Mouse (Mus musculus): Measurements from ENCODE around the gene Fxyd1. TPM values are rescaled to one million over a fixed set of nuclear protein-coding genes. Genes with fewer than 3 reads are reported as not detected.

Gene Fxyd1
- total and polyA plus RNA-seq, 3 experiments: 839 to 1,851 (median 985) TPM

DNA sequence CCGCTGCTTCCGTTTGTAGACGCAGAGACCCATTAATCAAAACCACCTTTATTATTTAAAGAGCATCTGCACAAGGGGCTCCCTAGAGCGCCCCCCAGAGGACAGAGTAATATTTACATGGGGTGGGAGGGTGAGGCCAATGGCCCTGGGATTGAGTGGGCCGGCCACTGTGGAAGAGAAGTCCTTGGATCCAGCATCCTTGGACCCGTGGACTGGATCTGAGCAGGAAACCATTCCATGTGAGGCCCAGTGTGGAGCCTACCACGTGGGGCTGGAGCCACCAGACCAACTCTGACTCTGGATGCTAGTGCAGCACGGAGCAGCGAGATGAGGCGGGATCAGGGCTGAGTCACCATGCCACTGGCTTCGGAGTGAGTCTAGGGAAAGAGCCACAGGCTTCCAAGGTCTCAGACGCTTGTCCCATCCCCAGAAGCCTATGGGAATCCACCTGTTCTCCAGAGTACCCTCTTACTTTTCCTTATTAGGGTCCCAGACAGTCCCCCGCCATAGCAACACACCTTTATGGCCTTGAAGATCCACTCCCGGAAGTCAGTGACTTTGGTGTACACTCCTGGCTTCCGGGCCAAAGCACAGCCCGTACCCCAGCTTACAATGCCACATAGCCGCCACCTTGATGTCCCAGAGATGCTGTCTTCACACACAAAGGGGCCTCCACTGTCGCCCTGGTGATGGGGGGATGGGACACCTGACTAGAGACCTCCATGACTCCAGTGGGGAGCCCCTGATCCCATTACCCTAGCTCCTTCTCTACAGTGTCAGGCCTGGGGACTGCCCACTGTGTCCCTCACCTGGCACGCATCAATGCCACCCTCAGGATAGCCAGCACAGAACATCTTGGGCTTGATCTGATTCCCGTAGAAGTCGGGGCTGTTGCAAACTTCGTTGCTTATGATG, 42.0 kb upstream of the Fxyd1 start:
- no peak for DNase-seq
- intact Hi-C loops (cut with DNase I): loop anchor here (5.0 kb wide), 2 partner anchors 107 to 142 kb away; partner anchors contain the start of gene Usf2
- peak; percentile 52 for TF ChIP-seq CTCF (IDR thresholded peaks at IDR 0.05)
- TF ChIP-seq POLR2A (IDR thresholded peaks at IDR 0.05; ENCODE audit: insufficient read depth, low read depth, low read length): no peak
- no peaks in the 10 kb centered on the region for H3K36me3 ChIP-seq (ENCODE audit: control insufficient read depth, insufficient read depth, low read length)
- WGBS: 76% methylated on average over 22 of the region's 22 CpGs
- no peaks in the 10 kb centered on the region for H3K4me1 ChIP-seq (ENCODE audit: control insufficient read depth, insufficient read depth, low read length)
- no peak overlapping the region; the same call in 1 of the 2 replicates for H3K27ac ChIP-seq
- H3K4me3 ChIP-seq: no peak overlapping the region
- no peaks in the 10 kb centered on the region for H3K79me2 ChIP-seq (replicated peaks; ENCODE audit: control insufficient read depth, insufficient read depth, low read length)
- no peaks in the 10 kb centered on the region; the same call in 1 of the 2 replicates for H3K27me3 ChIP-seq (ENCODE audit: control insufficient read depth, insufficient read depth, low read length)
- H3K9ac ChIP-seq (ENCODE audit: low read depth, low read length): no peak overlapping the region

DNA sequence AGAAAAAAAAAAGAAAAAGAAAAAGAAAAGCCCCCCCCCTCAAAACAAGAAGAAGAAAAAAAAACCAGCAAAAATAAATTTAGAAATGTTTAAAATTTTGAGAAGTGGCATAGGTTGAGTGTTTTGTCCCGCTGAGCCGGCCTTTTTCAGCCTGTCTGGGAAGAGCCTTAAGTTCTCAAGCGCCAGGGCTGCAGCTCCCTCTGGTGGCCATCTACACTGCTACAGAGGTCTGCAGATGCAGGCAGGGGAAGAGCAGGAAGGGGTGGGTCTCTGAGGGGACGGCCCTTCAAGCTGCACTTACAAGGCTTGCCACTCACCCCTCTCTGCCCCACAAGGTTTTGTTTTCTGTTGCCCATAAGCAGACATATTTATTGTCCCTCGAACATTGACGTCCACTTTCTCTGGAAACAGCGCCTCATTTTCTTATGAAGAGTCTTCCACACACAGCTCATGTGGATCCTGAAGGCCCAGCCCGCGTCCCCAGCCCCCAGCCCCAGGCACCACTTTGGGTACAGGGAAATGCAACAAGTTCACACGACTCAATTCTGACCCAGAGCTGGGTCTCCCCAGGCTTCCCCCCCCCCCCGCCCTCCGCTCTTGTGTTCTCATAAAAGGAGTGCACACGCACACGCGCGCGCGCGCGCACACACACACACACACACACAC, 40.7 kb upstream of the Fxyd1 start:
- DNase-seq: peak; percentile 91
- Histone ChIP-seq H3K4me1 (ENCODE audit: control insufficient read depth, insufficient read depth, low read length) (no peaks in the 10 kb centered on the region), H3K4me3 (peak overlapping the region; percentile 24; the same call in 1 of the 2 replicates), H3K27me3 (ENCODE audit: control insufficient read depth, insufficient read depth, low read length) (no peaks in the 10 kb centered on the region), H3K27ac (peak overlapping the region; percentile 47), H3K36me3 (ENCODE audit: control insufficient read depth, insufficient read depth, low read length) (no peaks in the 10 kb centered on the region), H3K9ac (ENCODE audit: low read depth, low read length) (no peak overlapping the region), H3K79me2 (replicated peaks; ENCODE audit: control insufficient read depth, insufficient read depth, low read length) (no peaks in the 10 kb centered on the region)
- intact Hi-C loops (cut with DNase I): loop anchor here (1.0 to 5.0 kb wide), 4 partner anchors 19 to 140 kb away; partner anchors contain the start of genes Lgi4 and Usf2
- WGBS: 52% methylated on average over 20 of the region's 20 CpGs
- TF ChIP-seq EP300 (IDR thresholded peaks at IDR 0.05; ENCODE audit: insufficient read depth, low read depth, low read length): 0 out of 2 replicates have a peak, but pooled peaks have one; percentile 43
- TF ChIP-seq POLR2A (IDR thresholded peaks at IDR 0.05; ENCODE audit: insufficient read depth, low read depth, low read length): peak; percentile 40; the same call in 1 of the 2 replicates
- peak; percentile 93 for TF ChIP-seq CTCF (IDR thresholded peaks at IDR 0.05)

DNA sequence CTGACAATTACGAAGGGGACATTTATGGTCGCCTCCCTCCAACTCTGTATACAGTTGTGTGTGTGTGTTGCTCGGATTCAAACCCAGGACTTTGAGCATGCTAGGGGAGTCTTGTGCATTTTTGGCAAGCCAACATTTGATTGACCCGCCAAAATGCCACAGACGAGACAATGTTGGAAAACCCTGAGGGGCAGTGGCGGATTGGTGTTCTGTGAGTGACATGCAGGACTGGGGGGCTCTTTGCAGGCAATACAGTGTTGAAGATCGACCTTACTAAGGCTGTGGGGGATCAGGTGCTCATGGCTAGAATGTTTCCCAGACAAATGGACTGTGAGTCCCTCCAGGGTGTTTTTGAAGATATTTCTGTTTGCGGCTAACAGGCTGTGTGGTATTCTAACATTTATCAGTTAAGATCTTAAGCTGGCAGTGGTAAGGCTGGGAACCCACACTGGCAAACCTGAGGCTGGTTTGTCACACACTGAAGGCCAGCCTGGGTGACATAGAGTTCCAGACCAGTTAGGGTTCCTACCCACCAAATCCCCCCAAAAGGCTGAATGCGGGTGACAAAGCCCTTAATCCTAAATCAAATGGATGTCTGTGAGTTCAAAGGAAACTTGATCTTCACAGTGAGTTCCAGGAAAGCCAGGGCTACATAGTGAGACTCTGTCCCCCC, 40.0 kb upstream of the Fxyd1 start:
- 79% methylated on average over 9 of the region's 9 CpGs for WGBS
- H3K27ac ChIP-seq: no peak overlapping the region; the same call in 1 of the 2 replicates
- H3K9ac ChIP-seq (ENCODE audit: low read depth, low read length): no peak overlapping the region
- no peak for DNase-seq
- no peaks in the 10 kb centered on the region for H3K36me3 ChIP-seq (ENCODE audit: control insufficient read depth, insufficient read depth, low read length)
- H3K79me2 ChIP-seq (replicated peaks; ENCODE audit: control insufficient read depth, insufficient read depth, low read length): no peaks in the 10 kb centered on the region
- TF ChIP-seq CTCF (IDR thresholded peaks at IDR 0.05) (no peak), POLR2A (IDR thresholded peaks at IDR 0.05; ENCODE audit: insufficient read depth, low read depth, low read length) (no peak), EP300 (IDR thresholded peaks at IDR 0.05; ENCODE audit: insufficient read depth, low read depth, low read length) (no peak)
- no peak overlapping the region for H3K4me3 ChIP-seq
- intact Hi-C loops (cut with DNase I): loop anchor here (1.0 to 5.0 kb wide), 4 partner anchors 18 to 140 kb away; partner anchors contain the start of genes Lgi4 and Usf2
- H3K27me3 ChIP-seq (ENCODE audit: control insufficient read depth, insufficient read depth, low read length): no peaks in the 10 kb centered on the region
- no peaks in the 10 kb centered on the region for H3K4me1 ChIP-seq (ENCODE audit: control insufficient read depth, insufficient read depth, low read length)

DNA sequence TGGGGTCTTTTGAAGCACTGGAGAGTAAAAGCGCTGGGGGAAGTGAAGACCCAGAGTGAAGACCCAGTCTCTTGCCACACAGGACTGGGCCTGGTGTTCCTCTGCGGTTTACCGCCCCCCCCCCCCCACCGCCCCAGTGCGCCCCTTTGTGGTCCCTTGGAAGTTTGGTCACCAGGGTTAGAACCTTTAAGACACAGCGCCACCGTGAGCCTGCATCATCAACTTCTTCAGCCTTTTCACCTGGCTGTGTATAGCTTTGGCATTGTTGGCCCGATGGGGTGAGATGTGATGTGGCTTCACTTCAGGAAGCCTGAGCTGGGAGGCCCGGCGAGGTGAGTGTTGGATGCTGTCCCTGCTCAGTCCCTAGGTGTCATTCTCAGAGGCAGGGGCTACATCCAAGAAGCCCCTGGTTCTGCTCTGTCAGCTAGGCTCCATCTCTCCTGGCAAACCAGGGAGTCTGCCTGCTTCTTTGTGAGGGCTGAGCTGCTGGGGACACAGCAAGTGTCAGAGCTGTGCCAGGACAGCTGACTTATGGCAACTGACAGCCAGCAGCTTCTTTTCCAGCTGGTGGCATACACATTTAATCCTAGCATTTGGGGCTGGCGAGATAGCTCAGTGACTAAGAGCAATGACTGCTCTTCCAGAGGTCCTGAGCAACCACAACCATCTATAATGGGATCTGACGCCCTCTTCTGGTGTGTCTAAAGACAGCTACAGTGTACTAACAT, 37.9 kb upstream of the Fxyd1 start:
- Histone ChIP-seq H3K4me1 (ENCODE audit: control insufficient read depth, insufficient read depth, low read length) (no peaks in the 10 kb centered on the region), H3K9ac (ENCODE audit: low read depth, low read length) (no peak overlapping the region), H3K4me3 (no peak overlapping the region), H3K79me2 (replicated peaks; ENCODE audit: control insufficient read depth, insufficient read depth, low read length) (no peaks in the 10 kb centered on the region), H3K27me3 (ENCODE audit: control insufficient read depth, insufficient read depth, low read length) (no peaks in the 10 kb centered on the region), H3K27ac (no peak overlapping the region), H3K36me3 (ENCODE audit: control insufficient read depth, insufficient read depth, low read length) (no peaks in the 10 kb centered on the region)
- WGBS: 36% methylated on average over 12 of the region's 12 CpGs
- intact Hi-C loops (cut with DNase I): loop anchor here (5.0 kb wide), 2 partner anchors 103 to 138 kb away; partner anchors contain the start of gene Usf2
- DNase-seq: no peak
- no peak for TF ChIP-seq EP300 (IDR thresholded peaks at IDR 0.05; ENCODE audit: insufficient read depth, low read depth, low read length)
- TF ChIP-seq POLR2A (IDR thresholded peaks at IDR 0.05; ENCODE audit: insufficient read depth, low read depth, low read length): no peak
- TF ChIP-seq CTCF (IDR thresholded peaks at IDR 0.05): peak; percentile 45

DNA sequence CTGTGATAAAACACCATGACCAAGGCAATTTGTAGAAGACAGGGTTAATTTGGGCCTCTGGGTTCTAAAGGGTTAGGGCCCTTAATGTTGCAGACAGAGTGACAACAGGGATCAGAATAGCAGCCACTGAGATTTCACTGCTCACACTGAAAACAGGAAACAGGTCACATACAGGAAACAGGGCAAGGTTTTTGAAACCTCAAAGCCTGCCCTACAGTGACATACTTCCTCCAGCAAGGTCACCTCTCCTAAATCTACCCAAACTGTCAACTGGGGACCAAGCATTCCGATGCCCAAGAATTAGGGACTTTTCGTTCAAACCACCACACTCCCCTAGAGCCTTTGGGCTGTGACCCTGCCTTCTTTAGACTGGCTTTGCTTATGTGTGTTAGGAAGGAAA, 32.7 kb upstream of the Fxyd1 start:
- Histone ChIP-seq H3K36me3 (ENCODE audit: control insufficient read depth, insufficient read depth, low read length) (no peaks in the 10 kb centered on the region), H3K9ac (ENCODE audit: low read depth, low read length) (no peak overlapping the region), H3K4me1 (ENCODE audit: control insufficient read depth, insufficient read depth, low read length) (peaks cover 7% of the 10 kb centered on the region), H3K79me2 (replicated peaks; ENCODE audit: control insufficient read depth, insufficient read depth, low read length) (no peaks in the 10 kb centered on the region), H3K27me3 (ENCODE audit: control insufficient read depth, insufficient read depth, low read length) (no peaks in the 10 kb centered on the region), H3K27ac (peak overlapping the region; percentile 12; the same call in 1 of the 2 replicates), H3K4me3 (no peak overlapping the region)
- TF ChIP-seq POLR2A (IDR thresholded peaks at IDR 0.05; ENCODE audit: insufficient read depth, low read depth, low read length): no peak
- no peak for TF ChIP-seq CTCF (IDR thresholded peaks at IDR 0.05)
- TF ChIP-seq EP300 (IDR thresholded peaks at IDR 0.05; ENCODE audit: insufficient read depth, low read depth, low read length): no peak
- WGBS: 74% methylated on average over 2 of the region's 2 CpGs
- no peak for DNase-seq
- intact Hi-C loops (cut with DNase I): no loop called here
